19 mouse cellular contexts compared by ENCODE assay signal in the genomic region with DNA sequence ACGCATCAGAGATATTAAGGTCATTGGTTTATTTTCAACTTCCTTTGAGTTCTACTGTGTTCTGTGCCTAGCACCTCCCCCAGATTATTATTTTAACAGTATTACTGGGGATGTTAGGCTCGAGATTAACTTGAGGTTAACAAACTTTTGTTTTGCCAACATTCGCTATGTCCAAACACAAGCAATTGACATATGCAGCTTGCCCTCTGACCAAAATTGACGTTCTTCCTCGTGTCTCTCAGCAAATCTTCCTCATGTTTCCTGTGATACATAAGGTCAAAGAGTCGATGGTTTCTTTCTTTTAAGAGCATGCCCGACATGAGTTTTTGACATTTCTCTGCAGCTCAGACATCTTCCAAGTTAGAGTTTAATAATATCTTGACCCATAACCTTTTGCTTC. TPM values are rescaled to one million over a fixed set of nuclear protein-coding genes. Genes with fewer than 3 reads are reported as not detected.
A peak's percentile ranks its signal among the peaks of the same experiment; 100 is the strongest.
DNase-seq lines count a peak whose midpoint lies in the region; ATAC-seq and TF ChIP-seq lines count a peak whose summit lies in the region.
"Had no signal": no experiment of that assay in that cellular context is flagged by ENCODE, and none has a peak within 500 bp of the region (broad histone marks: within the 10 kb centered on the region; RNA-seq: fewer than 3 reads in every experiment).

No protein-coding gene starts in this region.

- DNase-seq in kidney, adult 11 months, result peak; percentile 14
- no peak for DNase-seq in kidney, postnatal 4 days
- peak; percentile 12 for DNase-seq in kidney, postnatal 0 days (ENCODE audit: low spot score)
- no peak for DNase-seq in kidney, adult 18-20 months
- peak; percentile 16 for DNase-seq in lung, postnatal 0 days (ENCODE audit: low spot score)
- no peak for DNase-seq in lung, postnatal 36 days
- DNase-seq: adrenal gland, postnatal 25 days; cerebellum, adult 2 months; cerebellum, postnatal 10 days; gastrocnemius, adult 2 months; gastrocnemius, postnatal 25 days; heart, postnatal 4 days had no signal

- TF ChIP-seq CTCF in kidney, postnatal 0 days (IDR thresholded peaks at IDR 0.05; ENCODE audit: low read depth), result no peak
- no peak for TF ChIP-seq CTCF in lung, postnatal 0 days (IDR thresholded peaks at IDR 0.05)

- 59% methylated on average over 7 of the region's 7 CpGs for WGBS in kidney, postnatal 0 days
- 45% methylated on average over 7 of the region's 7 CpGs for WGBS in lung, postnatal 0 days

- no peaks in the 10 kb centered on the region for H3K9me3 ChIP-seq in kidney, postnatal 0 days (replicated peaks; ENCODE audit: low read length)
- H3K9me3 ChIP-seq in lung, postnatal 0 days (ENCODE audit: low read length), result no peaks in the 10 kb centered on the region
- H3K9me3 ChIP-seq: embryonic facial prominence, embryonic 10.5 days; forebrain, embryonic 13.5 days; heart, embryonic 13.5 days; hindbrain, embryonic 12.5 days had no signal

- no peak overlapping the region for H3K4me3 ChIP-seq in kidney, postnatal 0 days (replicated peaks; ENCODE audit: low read depth, low read length)
- no peak overlapping the region for H3K4me3 ChIP-seq in lung, postnatal 0 days (ENCODE audit: low read depth, low read length)
- H3K4me3 ChIP-seq: embryonic facial prominence, embryonic 10.5 days; forebrain, embryonic 13.5 days; gastrocnemius, adult 2 months; heart, embryonic 13.5 days; hindbrain, embryonic 12.5 days had no signal

- no peaks in the 10 kb centered on the region for H3K27me3 ChIP-seq in kidney, postnatal 0 days (ENCODE audit: insufficient read depth, low read length)
- H3K27me3 ChIP-seq in lung, postnatal 0 days (replicated peaks; ENCODE audit: insufficient read depth, low read length), result no peaks in the 10 kb centered on the region
- H3K27me3 ChIP-seq: CH12.LX; forebrain, embryonic 13.5 days; heart, embryonic 13.5 days; hindbrain, embryonic 12.5 days had no signal

- H3K9ac ChIP-seq in kidney, postnatal 0 days (ENCODE audit: low read depth, low read length), result no peak overlapping the region
- H3K9ac ChIP-seq in lung, postnatal 0 days (replicated peaks; ENCODE audit: low read depth), result no peak overlapping the region
- H3K9ac ChIP-seq: forebrain, embryonic 13.5 days; heart, embryonic 13.5 days; hindbrain, embryonic 12.5 days had no signal

- TF ChIP-seq EP300 in lung, postnatal 0 days (IDR thresholded peaks at IDR 0.05), result no peak

- no peak overlapping the region for H3K4me2 ChIP-seq in kidney, postnatal 0 days (ENCODE audit: low read length)
- no peak overlapping the region for H3K4me2 ChIP-seq in lung, postnatal 0 days (replicated peaks; ENCODE audit: low read depth, low read length)
- H3K4me2 ChIP-seq: forebrain, embryonic 13.5 days; heart, embryonic 13.5 days; hindbrain, embryonic 12.5 days had no signal

- no peak for ATAC-seq in kidney, postnatal 0 days (replicated peaks; ENCODE audit: low FRiP score, low read depth)
- no peak for ATAC-seq in lung, postnatal 0 days
- ATAC-seq: activated CD4-positive, CD25-positive, alpha-beta regulatory T cell, adult 4 months; forebrain, embryonic 13.5 days; Patski had no signal

- H3K27ac ChIP-seq in kidney, postnatal 0 days, result no peak overlapping the region
- H3K27ac ChIP-seq in lung, postnatal 0 days (ENCODE audit: low read length), result no peak overlapping the region
- H3K27ac ChIP-seq: embryonic facial prominence, embryonic 10.5 days; forebrain, embryonic 13.5 days; gastrocnemius, adult 2 months; heart, embryonic 13.5 days; hindbrain, embryonic 12.5 days had no signal

- H3K36me3 ChIP-seq in kidney, postnatal 0 days (ENCODE audit: insufficient read depth, low read length), result no peaks in the 10 kb centered on the region
- no peaks in the 10 kb centered on the region for H3K36me3 ChIP-seq in lung, postnatal 0 days (ENCODE audit: insufficient read depth, low read length)
- H3K36me3 ChIP-seq: embryonic facial prominence, embryonic 10.5 days; heart, embryonic 13.5 days; hindbrain, embryonic 12.5 days had no signal

- H3K4me1 ChIP-seq in kidney, postnatal 0 days (replicated peaks; ENCODE audit: insufficient read depth, low read length), result no peaks in the 10 kb centered on the region
- no peaks in the 10 kb centered on the region for H3K4me1 ChIP-seq in lung, postnatal 0 days (ENCODE audit: insufficient read depth, low read depth, low read length)
- H3K4me1 ChIP-seq: embryonic facial prominence, embryonic 10.5 days; forebrain, embryonic 13.5 days; heart, embryonic 13.5 days; hindbrain, embryonic 12.5 days had no signal

RNA-seq across cellular contexts. Expression of a gene that starts 13.9 kb away (rescaled TPM):
- 6.5 and 7.3 TPM in 2 replicates for polyA plus RNA-seq in kidney, postnatal 0 days (2015; fragmentation: Nextera tagmentation; extraction: Ambion mirVana)
- polyA plus RNA-seq in lung, postnatal 0 days (2015; fragmentation: Nextera tagmentation; extraction: Ambion mirVana), result 3.0 and 3.4 TPM in 2 replicates
- polyA plus RNA-seq: activated CD4-positive, CD25-positive, alpha-beta regulatory T cell, adult 4 months; Patski had no signal

Comparison
In these comparisons a context has a peak if more than half of its experiments do, and no peak if none do; other contexts are left out.
1. DNase-seq: peak in kidney, adult 11 months (single experiment), kidney, postnatal 0 days (single experiment) and lung, postnatal 0 days (single experiment); none in kidney, postnatal 4 days (0 of 2), kidney, adult 18-20 months (single experiment) and lung, postnatal 36 days (single experiment).